Mouse (Mus musculus) testis, adult 2 months (tissue): ENCODE data around the gene Ackr4. TPM values are rescaled to one million over a fixed set of nuclear protein-coding genes. Genes with fewer than 3 reads are reported as not detected.

Experiments used
- H3K27ac ChIP-seq: fragments of 200-500 bp; 2 replicates; pipeline ENCODE4 v1.5.1; 2012; ENCODE audit warnings: low read depth, low read length; ENCODE audit not compliant: control insufficient read depth, insufficient read depth
- H3K27me3 ChIP-seq: fragments of 200-500 bp; 2 replicates; pipeline ENCODE4 v1.6.1; 2012; ENCODE audit warnings: mild to moderate bottlenecking, low read length, moderate library complexity; ENCODE audit not compliant: control insufficient read depth, insufficient read depth
- H3K36me3 ChIP-seq: fragments of 200-500 bp; 2 replicates; pipeline ENCODE4 v1.6.1; 2012; ENCODE audit warnings: mild to moderate bottlenecking, low read length; ENCODE audit not compliant: control insufficient read depth, insufficient read depth
- H3K4me1 ChIP-seq: fragments of 200-500 bp; 2 replicates; pipeline ENCODE4 v1.6.1; 2012; ENCODE audit warnings: low read length; ENCODE audit not compliant: control insufficient read depth, insufficient read depth
- H3K4me3 ChIP-seq: fragments of 200-500 bp; 2 replicates; pipeline ENCODE4 v1.5.1; 2012; ENCODE audit warnings: low read depth, mild to moderate bottlenecking, low read length, moderate library complexity, mixed read lengths; ENCODE audit not compliant: control insufficient read depth
- CTCF ChIP-seq: fragments of 200-500 bp; IDR thresholded peaks from 2 replicates; pipeline ENCODE4 v1.5.1; 2012; ENCODE audit warnings: low read depth, mild to moderate bottlenecking, inconsistent platforms, low read length, moderate library complexity; ENCODE audit not compliant: control insufficient read depth, insufficient read depth, insufficient replicate concordance
- POLR2A ChIP-seq: fragments of 200-500 bp; IDR thresholded peaks from 2 replicates; pipeline ENCODE4 v1.6.1; 2012; ENCODE audit warnings: low read depth, mild to moderate bottlenecking, inconsistent platforms, low read length, moderate library complexity; ENCODE audit not compliant: control insufficient read depth
- polyA plus RNA-seq: library from polyadenylated mRNA; depleted of rRNA; stranded (reverse); fragments of >200 nt; gene quantifications from 2 replicates; pipeline ENCODE4 v1.2.3, GENCODE M21; 2012; rRNA removed

Gene Ackr4
- polyA plus RNA-seq: 0.54 and 0.97 TPM in 2 replicates

GRCm38 (mm10) chr9:104126833-104127232 lies at the start of gene Ackr4:
Gene Ackr4, minus strand, starts transcription at chr9:104126933.
- Histone ChIP-seq H3K27ac (no peak within 1 kb of the TSS), H3K36me3 (peaks cover 3% of the 10 kb centered on the region), H3K4me1 (no peaks in the 10 kb centered on the region), H3K27me3 (no peaks in the 10 kb centered on the region), H3K4me3 (no peak within 1 kb of the TSS)
- TF ChIP-seq CTCF (no peak), POLR2A (no peak)

DNA sequence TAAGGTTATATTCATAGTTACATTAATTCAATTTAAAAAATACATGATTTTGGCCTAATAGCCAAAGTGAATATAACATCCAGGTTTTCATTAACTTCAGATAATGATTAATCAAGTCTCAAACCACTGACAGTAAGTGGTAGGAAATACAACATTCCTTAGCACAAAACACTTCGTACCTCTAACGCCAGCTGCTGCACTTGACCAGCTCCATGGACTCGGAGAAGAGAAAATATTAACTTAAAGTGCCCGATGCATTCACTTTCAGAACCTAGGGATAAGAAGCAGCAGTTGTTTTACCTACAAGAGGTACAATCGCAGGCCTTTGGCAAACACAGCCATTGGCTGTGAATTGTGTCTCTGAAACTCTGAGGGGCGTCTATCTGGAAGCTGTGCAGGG lies 45.6 kb upstream of the Ackr4 start:
- Histone ChIP-seq H3K27ac (no peak overlapping the region), H3K4me3 (no peak overlapping the region), H3K36me3 (peaks cover 4% of the 10 kb centered on the region), H3K4me1 (no peaks in the 10 kb centered on the region), H3K27me3 (no peaks in the 10 kb centered on the region)
- TF ChIP-seq POLR2A (no peak), CTCF (no peak)

GRCm38 (mm10) chr9:104171651-104172050 lies 44.9 kb upstream of the Ackr4 start:
- peaks cover 3% of the 10 kb centered on the region for H3K36me3 ChIP-seq

GRCm38 (mm10) chr9:104169986-104170385 lies 43.3 kb upstream of the Ackr4 start:
- Histone ChIP-seq H3K4me1 (no peaks in the 10 kb centered on the region), H3K27me3 (no peaks in the 10 kb centered on the region), H3K27ac (no peak overlapping the region), H3K36me3 (peaks cover 2% of the 10 kb centered on the region), H3K4me3 (no peak overlapping the region)
- no peak for TF ChIP-seq POLR2A
- TF ChIP-seq CTCF: no peak

More at GRCm38 (mm10) chr9:104171651-104172050, 44.9 kb upstream of the Ackr4 start:
- H3K4me3 ChIP-seq: no peak overlapping the region
- TF ChIP-seq CTCF: no peak
- no peak for TF ChIP-seq POLR2A
- no peaks in the 10 kb centered on the region for H3K27me3 ChIP-seq
- H3K4me1 ChIP-seq: no peaks in the 10 kb centered on the region
- H3K27ac ChIP-seq: no peak overlapping the region

DNA sequence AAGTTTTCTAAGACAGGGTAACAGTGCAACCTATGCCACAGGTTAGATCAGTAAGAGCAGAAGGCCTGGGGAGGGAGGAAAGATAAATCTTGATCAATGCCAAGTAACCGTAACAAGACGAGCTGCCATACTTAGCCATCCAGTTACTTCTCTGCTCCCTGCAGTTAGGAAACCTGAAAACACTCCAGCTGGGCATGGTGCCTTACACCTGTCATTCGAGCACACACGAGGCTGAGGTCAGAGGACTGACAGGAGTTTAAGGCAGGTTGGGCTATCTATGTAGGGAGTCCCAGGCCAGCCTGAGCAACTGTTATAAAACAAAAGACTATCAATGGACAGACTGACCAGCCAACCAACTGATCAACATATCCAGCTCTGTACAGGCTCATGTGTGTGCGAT lies 39.2 kb upstream of the Ackr4 start:
- Histone ChIP-seq H3K36me3 (peaks cover 4% of the 10 kb centered on the region), H3K4me3 (no peak overlapping the region), H3K27ac (no peak overlapping the region), H3K4me1 (no peaks in the 10 kb centered on the region), H3K27me3 (no peaks in the 10 kb centered on the region)
- no peak for TF ChIP-seq POLR2A
- TF ChIP-seq CTCF: no peak

DNA sequence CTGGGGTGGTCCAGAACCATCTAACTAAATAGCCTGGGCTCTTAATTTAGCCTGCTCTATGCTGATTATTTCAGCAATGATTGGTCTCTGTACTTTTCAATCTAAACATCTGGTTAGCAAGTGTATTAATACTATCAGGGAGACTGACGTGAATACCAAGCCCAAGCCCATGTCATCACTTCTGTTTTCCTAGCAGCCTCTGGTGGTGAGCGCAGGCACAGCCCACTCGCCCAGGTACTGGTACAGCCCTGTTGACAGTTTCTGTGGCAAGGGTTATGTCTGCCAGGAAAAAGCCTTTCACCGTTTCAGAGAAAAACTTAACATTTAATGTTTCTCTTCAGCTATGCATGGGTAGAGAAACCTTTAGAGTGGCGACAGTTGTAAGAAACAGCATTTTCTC lies 37.5 kb upstream of the Ackr4 start:
- Histone ChIP-seq H3K27me3 (no peaks in the 10 kb centered on the region), H3K4me1 (no peaks in the 10 kb centered on the region), H3K36me3 (peaks cover 6% of the 10 kb centered on the region), H3K27ac (no peak overlapping the region), H3K4me3 (no peak overlapping the region)
- TF ChIP-seq CTCF: no peak
- no peak for TF ChIP-seq POLR2A

DNA sequence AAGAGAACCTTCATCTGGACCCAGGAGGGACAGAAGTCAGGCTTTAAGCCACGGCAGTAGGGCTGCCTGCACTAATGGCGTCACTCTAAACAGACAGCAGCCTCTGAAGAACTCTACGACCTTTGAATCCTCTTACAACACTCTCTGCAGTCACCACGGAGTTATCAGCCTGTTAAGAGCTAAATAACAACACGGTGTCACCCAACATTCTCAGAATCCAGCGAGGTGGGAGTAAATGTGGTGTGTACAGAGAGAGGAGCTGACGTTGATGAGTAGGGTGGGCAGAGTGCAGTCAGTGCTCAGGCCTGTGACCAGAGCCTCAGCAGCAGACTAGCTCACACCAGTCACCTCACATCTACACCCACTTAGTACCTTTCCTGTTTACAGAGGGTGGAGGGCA lies 34.4 kb upstream of the Ackr4 start:
- Histone ChIP-seq H3K4me1 (no peaks in the 10 kb centered on the region), H3K4me3 (no peak overlapping the region), H3K36me3 (peaks cover 7% of the 10 kb centered on the region), H3K27me3 (no peaks in the 10 kb centered on the region), H3K27ac (no peak overlapping the region)
- no peak for TF ChIP-seq CTCF
- TF ChIP-seq POLR2A: no peak

DNA sequence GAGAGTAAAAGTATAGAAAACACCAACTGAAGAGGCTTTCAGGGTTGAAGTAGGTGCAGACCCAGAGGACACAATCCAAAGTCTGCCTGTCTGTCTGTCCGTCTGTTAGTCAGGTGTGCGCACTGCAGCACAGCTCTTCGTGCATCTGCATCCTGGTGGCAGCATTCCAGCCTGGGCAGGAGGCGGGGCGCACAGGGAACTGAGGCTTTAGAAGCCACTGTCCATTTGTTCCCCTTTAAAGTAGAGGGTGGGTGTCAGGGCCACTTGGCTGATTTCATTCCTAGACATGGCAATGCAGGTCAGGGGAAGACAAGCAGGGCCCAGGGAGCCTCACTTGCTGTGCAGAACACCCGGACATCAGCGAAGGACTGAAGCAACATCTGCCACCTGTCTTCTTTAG lies 30.6 kb upstream of the Ackr4 start:
- Histone ChIP-seq H3K27me3 (no peaks in the 10 kb centered on the region), H3K4me3 (peak overlapping the region; percentile 58), H3K4me1 (no peaks in the 10 kb centered on the region), H3K36me3 (peaks cover 5% of the 10 kb centered on the region), H3K27ac (no peak overlapping the region)
- TF ChIP-seq POLR2A (no peak), CTCF (no peak)
